Mouse (Mus musculus) testis, adult 2 months (tissue): ENCODE measurements at regions not wholly inside any gene's neighbourhood (a gene's known extent, or its start where the extent isn't known, plus 50 kb on each side); places are given as distances from the start of the nearest gene placed in this dataset.

Experiments
- CTCF ChIP-seq: fragments of 200-500 bp; IDR thresholded peaks from 2 replicates; pipeline ENCODE4 v1.5.1; 2012; ENCODE audit warnings: low read depth, mild to moderate bottlenecking, inconsistent platforms, low read length, moderate library complexity; ENCODE audit not compliant: control insufficient read depth, insufficient read depth, insufficient replicate concordance
- POLR2A ChIP-seq: fragments of 200-500 bp; IDR thresholded peaks from 2 replicates; pipeline ENCODE4 v1.6.1; 2012; ENCODE audit warnings: low read depth, mild to moderate bottlenecking, inconsistent platforms, low read length, moderate library complexity; ENCODE audit not compliant: control insufficient read depth

- TF ChIP-seq CTCF (no peak), POLR2A (no peak)
Observed at GRCm38 (mm10) chr5:28526435-28526834, 59.4 kb upstream of the Shh start.
